In the genomic region with DNA sequence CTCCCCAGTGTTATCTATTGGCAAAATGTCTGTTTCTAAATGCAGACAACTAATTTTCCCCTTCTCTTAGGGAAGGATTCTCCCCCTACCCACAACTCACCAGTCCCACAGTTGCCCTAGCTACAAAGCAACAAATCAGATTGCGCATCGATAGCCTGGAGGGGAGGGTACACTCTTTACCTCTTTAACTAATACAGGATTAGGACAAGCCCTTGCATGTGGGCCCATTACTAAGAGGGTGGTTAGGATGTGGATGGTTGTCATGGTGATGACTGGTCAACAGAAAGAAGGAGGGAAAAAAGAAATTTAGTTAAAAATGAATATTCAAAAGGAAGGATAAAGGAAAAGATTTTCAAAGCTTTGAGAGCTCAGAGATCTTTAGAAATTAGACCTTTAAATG, we compare ENCODE assay signal across 17 mouse cellular contexts. TPM values are rescaled to one million over a fixed set of nuclear protein-coding genes. Genes with fewer than 3 reads are reported as not detected.
"Had no signal": no experiment of that assay in that cellular context is flagged by ENCODE, and none has a peak within 500 bp of the region (broad histone marks: within the 10 kb centered on the region; RNA-seq: fewer than 3 reads in every experiment).

No protein-coding gene starts in this region.

- H3K9me3 ChIP-seq: neural tube, embryonic 15.5 days; stomach, embryonic 15.5 days had no signal

- H3K4me1 ChIP-seq: neural tube, embryonic 15.5 days; stomach, embryonic 15.5 days had no signal

- H3K27ac ChIP-seq: neural tube, embryonic 15.5 days; stomach, embryonic 15.5 days; stomach, postnatal 0 days had no signal

- H3K4me3 ChIP-seq: neural tube, embryonic 15.5 days; stomach, embryonic 15.5 days had no signal

- DNase-seq: retina, postnatal 1 day; right cerebral cortex, adult 18-20 months; right cerebral cortex, postnatal 14 days; right cerebral cortex, postnatal 25 days; right cerebral cortex, postnatal 4 days; spleen, adult 18-20 months; thymus, adult 18-20 months; thymus, adult 2 months; thymus, postnatal 14 days; thymus, postnatal 25 days; thymus, postnatal 36 days; thymus, postnatal 4 days had no signal

- H3K36me3 ChIP-seq: neural tube, embryonic 15.5 days; stomach, embryonic 15.5 days had no signal

- H3K4me2 ChIP-seq: neural tube, embryonic 15.5 days; stomach, embryonic 15.5 days had no signal

- H3K9ac ChIP-seq: neural tube, embryonic 15.5 days; stomach, embryonic 15.5 days had no signal

- H3K27me3 ChIP-seq: neural tube, embryonic 15.5 days; stomach, embryonic 15.5 days had no signal

RNA-seq across cellular contexts. Expression of a gene that starts 45.8 kb away (rescaled TPM):
- polyA plus RNA-seq: neural tube, embryonic 14.5 days; neural tube, embryonic 15.5 days; small intestine, adult 2 months had no signal
